Mouse (Mus musculus) limb, embryonic 14.5 days (tissue): Measurements from ENCODE around the gene Gm36176. TPM values are rescaled to one million over a fixed set of nuclear protein-coding genes. Genes with fewer than 3 reads are reported as not detected.

Experiments
- ATAC-seq: fragments of 200-750 bp; cut with Nextera tagmentation; 2 replicates; pipeline ENCODE4 v1.8.0; 2017; ENCODE audit warnings: low read depth, moderate number of reproducible peaks, moderate TSS enrichment; ENCODE audit not compliant: low FRiP score
- DNase-seq: peaks from one replicate; pipeline ENCODE4 v3.0.0-alpha.2; 2015; ENCODE audit warnings: low spot score
- H3K27ac ChIP-seq: fragments of 300-500 bp; sonication (generic); replicated peaks from 2 replicates; pipeline ENCODE4 v1.5.1; 2014; ENCODE audit warnings: low read depth, mild to moderate bottlenecking, low read length, moderate library complexity, mixed read lengths
- H3K27me3 ChIP-seq: fragments of 300-500 bp; sonication (generic); 2 replicates; pipeline ENCODE4 v1.6.1; 2014; ENCODE audit warnings: low read length, mixed read lengths; ENCODE audit not compliant: control insufficient read depth, insufficient read depth
- H3K36me3 ChIP-seq: fragments of 300-500 bp; sonication (generic); 2 replicates; pipeline ENCODE4 v1.6.1; 2014; ENCODE audit warnings: mild to moderate bottlenecking, low read length, moderate library complexity, mixed read lengths; ENCODE audit not compliant: control insufficient read depth, insufficient read depth
- H3K4me1 ChIP-seq: fragments of 300-500 bp; sonication (generic); 2 replicates; pipeline ENCODE4 v1.6.1; 2014; ENCODE audit warnings: antibody characterized with exemption, low read length, mixed read lengths; ENCODE audit not compliant: control insufficient read depth, insufficient read depth
- H3K4me2 ChIP-seq: fragments of 300-500 bp; sonication (generic); replicated peaks from 2 replicates; pipeline ENCODE4 v1.6.1; 2014; ENCODE audit warnings: low read depth, mild to moderate bottlenecking, low read length, moderate library complexity; ENCODE audit not compliant: severe bottlenecking
- H3K4me3 ChIP-seq: fragments of 300-500 bp; sonication (generic); replicated peaks from 2 replicates; pipeline ENCODE4 v1.5.1; 2014; ENCODE audit warnings: low read length
- H3K9ac ChIP-seq: fragments of 300-500 bp; sonication (generic); 2 replicates; pipeline ENCODE4 v1.6.1; 2014; ENCODE audit warnings: mild to moderate bottlenecking, low read depth, low read length, moderate library complexity; ENCODE audit not compliant: severe bottlenecking
- H3K9me3 ChIP-seq: fragments of 300-500 bp; sonication (generic); 2 replicates; pipeline ENCODE4 v1.6.1; 2016; ENCODE audit warnings: low read length; ENCODE audit not compliant: control insufficient read depth
- POLR2A ChIP-seq: fragments of 200-500 bp; IDR thresholded peaks from 2 replicates; pipeline ENCODE4 v1.8.0; 2012; ENCODE audit warnings: inconsistent platforms, mild to moderate bottlenecking, moderate library complexity, borderline replicate concordance; ENCODE audit not compliant: insufficient read depth, insufficient read length; ENCODE audit errors: extremely low read depth
- WGBS: fragments of 180-500 bp; shearing (Covaris S2); extraction: QIAGEN DNeasy Blood & Tissue Kit; methylation state at CpG from one replicate; pipeline ENCODE4 v1.1.7; 2014; 5-methylcytosine and 5-hydroxymethylcytosine counted together
- polyA plus RNA-seq, 2 experiments: library from polyadenylated mRNA; depleted of rRNA in 1 of 2; stranded (reverse) in 1 of 2; unstranded in 1 of 2; fragments of >200 nt; fragmentation: Nextera tagmentation in 1 of 2; extraction: Ambion mirVana in 1 of 2; gene quantifications; 2 replicates each; pipeline versions ENCODE4 v1.2.1 to v1.2.3; 2012 to 2014

Gm36176 gene
- polyA plus RNA-seq, 2 experiments: not detected

- ATAC-seq: no peak
- no peak for TF ChIP-seq POLR2A
- WGBS: 75% methylated on average over 3 of the region's 5 CpGs
Measured at GRCm38 (mm10) chr10:77811743-77812142, 34.9 kb upstream of the Gm36176 start, which contains the start of gene Gm9507. Gene Gm9507, minus strand, starts transcription at chr10:77811843.

GRCm38 (mm10) chr10:77814382-77814781 lies 32.2 kb upstream of the Gm36176 start, which contains the start of gene Gm2696:
Gene Gm2696, plus strand, starts transcription at chr10:77814682.
- Histone ChIP-seq H3K4me1 (no peaks in the 10 kb centered on the region), H3K27me3 (no peaks in the 10 kb centered on the region), H3K9me3 (no peaks in the 10 kb centered on the region), H3K27ac (no peak within 1 kb of the TSS), H3K9ac (no peak within 1 kb of the TSS), H3K36me3 (no peaks in the 10 kb centered on the region), H3K4me3 (no peak within 1 kb of the TSS), H3K4me2 (no peak within 1 kb of the TSS)
- DNase-seq (no peak), ATAC-seq (no peak)
- WGBS: 48% methylated on average over 4 of the region's 4 CpGs
- TF ChIP-seq POLR2A: no peak

More at GRCm38 (mm10) chr10:77811743-77812142, 34.9 kb upstream of the Gm36176 start, which contains the start of gene Gm9507:
- Histone ChIP-seq H3K9me3 (no peaks in the 10 kb centered on the region), H3K9ac (no peak within 1 kb of the TSS), H3K27ac (no peak within 1 kb of the TSS), H3K36me3 (no peaks in the 10 kb centered on the region), H3K27me3 (no peaks in the 10 kb centered on the region), H3K4me1 (no peaks in the 10 kb centered on the region), H3K4me3 (no peak within 1 kb of the TSS), H3K4me2 (no peak within 1 kb of the TSS)
- DNase-seq: no peak

- 29% methylated on average over 5 of the region's 5 CpGs for WGBS
- Histone ChIP-seq H3K4me2 (no peak overlapping the region), H3K27me3 (no peaks in the 10 kb centered on the region), H3K9me3 (no peaks in the 10 kb centered on the region), H3K36me3 (no peaks in the 10 kb centered on the region), H3K9ac (no peak overlapping the region), H3K4me3 (no peak overlapping the region), H3K27ac (no peak overlapping the region), H3K4me1 (no peaks in the 10 kb centered on the region)
- ATAC-seq: no peak
- DNase-seq: no peak
- no peak for TF ChIP-seq POLR2A
Measured at GRCm38 (mm10) chr10:77815514-77815913, 31.1 kb upstream of the Gm36176 start.

- H3K9ac ChIP-seq: no peak overlapping the region
- no peaks in the 10 kb centered on the region for H3K9me3 ChIP-seq
- H3K27ac ChIP-seq: no peak overlapping the region
- TF ChIP-seq POLR2A: no peak
- ATAC-seq: no peak
- no peak overlapping the region for H3K4me2 ChIP-seq
- H3K4me3 ChIP-seq: no peak overlapping the region
- H3K4me1 ChIP-seq: no peaks in the 10 kb centered on the region
- H3K36me3 ChIP-seq: no peaks in the 10 kb centered on the region
- no peaks in the 10 kb centered on the region for H3K27me3 ChIP-seq
- 93% methylated on average over 4 of the region's 4 CpGs for WGBS
- no peak for DNase-seq
Measured at GRCm38 (mm10) chr10:77818523-77818922, 28.1 kb upstream of the Gm36176 start.

- TF ChIP-seq POLR2A: no peak
- 35% methylated on average over 4 of the region's 4 CpGs for WGBS
- Histone ChIP-seq H3K27me3 (no peaks in the 10 kb centered on the region), H3K9me3 (peaks cover 6% of the 10 kb centered on the region; the same call in 1 of the 2 replicates), H3K4me2 (no peak overlapping the region), H3K4me3 (no peak overlapping the region), H3K9ac (no peak overlapping the region), H3K4me1 (no peaks in the 10 kb centered on the region), H3K36me3 (no peaks in the 10 kb centered on the region), H3K27ac (no peak overlapping the region)
- DNase-seq: no peak
- no peak for ATAC-seq
Measured at GRCm38 (mm10) chr10:77819203-77819602, 27.4 kb upstream of the Gm36176 start.

- no peak for ATAC-seq
- Histone ChIP-seq H3K4me3 (no peak within 1 kb of the TSS), H3K4me1 (no peaks in the 10 kb centered on the region), H3K36me3 (no peaks in the 10 kb centered on the region), H3K27ac (no peak within 1 kb of the TSS), H3K9me3 (peaks cover 6% of the 10 kb centered on the region; the same call in 1 of the 2 replicates), H3K27me3 (no peaks in the 10 kb centered on the region), H3K9ac (no peak within 1 kb of the TSS), H3K4me2 (no peak within 1 kb of the TSS)
- no peak for TF ChIP-seq POLR2A
- WGBS: 57% methylated on average over 6 of the region's 6 CpGs
- no peak for DNase-seq
Measured at GRCm38 (mm10) chr10:77826951-77827350, 19.7 kb upstream of the Gm36176 start, which contains the start of gene Krtap10-4. Gene Krtap10-4, minus strand, starts transcription at chr10:77827095.
